Mouse (Mus musculus): Measurements from ENCODE around the gene Mogat2.

Gene Mogat2

GRCm38 (mm10) chr7:99169717-99170403, 68.6 kb downstream of the Mogat2 start:
- DNase-seq (ENCODE audit: inconsistent age in 2 of 2, low spot score in 1 of 2), result no peak

Measured in adrenal gland, adult (tissue).